Mouse (Mus musculus): Measurements from ENCODE around the gene Hdac9. TPM values are rescaled to one million over a fixed set of nuclear protein-coding genes. Genes with fewer than 3 reads are reported as not detected.

The Hdac9 gene
- total RNA-seq, 2 experiments from 2014 or later, result 18.7 to 22.5 TPM

GRCm38 (mm10) chr12:34379681-34380080 is 537.2 kb downstream of the Hdac9 start:
- DNase-seq (ENCODE audit: low spot score in 2 of 2), result no peak

- DNase-seq (ENCODE audit: low spot score in 2 of 2), result no peak
Observed at GRCm38 (mm10) chr12:34378637-34379036, 538.3 kb downstream of the Hdac9 start.

- no peak for DNase-seq (ENCODE audit: low spot score in 2 of 2)
Observed at GRCm38 (mm10) chr12:34351906-34352305, 565.0 kb downstream of the Hdac9 start.

- no peak for DNase-seq (ENCODE audit: low spot score in 2 of 2)
Observed at GRCm38 (mm10) chr12:34347529-34347928, 569.4 kb downstream of the Hdac9 start.

GRCm38 (mm10) chr12:34342761-34343160 is 574.1 kb downstream of the Hdac9 start:
- no peak for DNase-seq (ENCODE audit: low spot score in 2 of 2)

GRCm38 (mm10) chr12:34338886-34339285 is 578.0 kb downstream of the Hdac9 start:
- DNase-seq (ENCODE audit: low spot score in 2 of 2), result no peak

- no peak for DNase-seq (ENCODE audit: low spot score in 2 of 2)
Observed at GRCm38 (mm10) chr12:34334455-34335084, 582.3 kb downstream of the Hdac9 start.

GRCm38 (mm10) chr12:34332884-34333283 is 584.0 kb downstream of the Hdac9 start:
- DNase-seq (ENCODE audit: low spot score in 2 of 2), result no peak

GRCm38 (mm10) chr12:34327111-34327510 is 589.8 kb downstream of the Hdac9 start:
- DNase-seq (ENCODE audit: low spot score in 2 of 2), result no peak

- DNase-seq (ENCODE audit: low spot score in 2 of 2), result no peak
Observed at GRCm38 (mm10) chr12:34312113-34312719, 604.7 kb downstream of the Hdac9 start.

- no peak for DNase-seq (ENCODE audit: low spot score in 2 of 2)
Observed at GRCm38 (mm10) chr12:34305453-34305852, 611.4 kb downstream of the Hdac9 start.

- DNase-seq (ENCODE audit: low spot score in 2 of 2), result no peak
Observed at GRCm38 (mm10) chr12:34292346-34292745, 624.5 kb downstream of the Hdac9 start.

GRCm38 (mm10) chr12:34287218-34287617 is 629.7 kb downstream of the Hdac9 start:
- no peak for DNase-seq (ENCODE audit: low spot score in 2 of 2)

GRCm38 (mm10) chr12:34284888-34285287 is 632.0 kb downstream of the Hdac9 start:
- no peak for DNase-seq (ENCODE audit: low spot score in 2 of 2)

- DNase-seq (ENCODE audit: low spot score in 2 of 2), result no peak
Observed at GRCm38 (mm10) chr12:34284396-34284795, 632.5 kb downstream of the Hdac9 start.

- no peak for DNase-seq (ENCODE audit: low spot score in 2 of 2)
Observed at GRCm38 (mm10) chr12:34278822-34279221, 638.1 kb downstream of the Hdac9 start.

GRCm38 (mm10) chr12:34273816-34274215 is 643.1 kb downstream of the Hdac9 start:
- DNase-seq (ENCODE audit: low spot score in 2 of 2), result no peak

- no peak for DNase-seq (ENCODE audit: low spot score in 2 of 2)
Observed at GRCm38 (mm10) chr12:34270096-34270495, 646.8 kb downstream of the Hdac9 start.

GRCm38 (mm10) chr12:34269472-34270040 is 647.3 kb downstream of the Hdac9 start:
- no peak for DNase-seq (ENCODE audit: low spot score in 2 of 2)

GRCm38 (mm10) chr12:34259651-34260050 is 657.2 kb downstream of the Hdac9 start:
- DNase-seq (ENCODE audit: low spot score in 2 of 2), result no peak

- DNase-seq (ENCODE audit: low spot score in 2 of 2), result no peak
Observed at GRCm38 (mm10) chr12:34249160-34249559, 667.7 kb downstream of the Hdac9 start.

GRCm38 (mm10) chr12:34248193-34249121 is 668.4 kb downstream of the Hdac9 start:
- no peak for DNase-seq (ENCODE audit: low spot score in 2 of 2)

Measured in gastrocnemius, postnatal 4 days (tissue).